Mouse (Mus musculus) central nervous system, embryonic 18 days (tissue): ENCODE results near the gene Sptssa. TPM values are rescaled to one million over a fixed set of nuclear protein-coding genes. Genes with fewer than 3 reads are reported as not detected.

Source experiments
- polyA plus RNA-seq: library from polyadenylated mRNA; depleted of rRNA; stranded (reverse); fragments of >200 nt; gene quantifications from 2 replicates; pipeline ENCODE4 v1.2.3, GENCODE M21; 2012; rRNA removed

Gene Sptssa
- polyA plus RNA-seq = 95.7 and 109 TPM in 2 replicates

GRCm38 (mm10) chr12:54656396-54657171, at the start of gene Sptssa:
Gene Sptssa, minus strand, starts transcription at chr12:54656573.

GRCm38 (mm10) chr12:54695511-54696241, 39.3 kb upstream of the Sptssa start, which contains the start of gene Eapp:
Gene Eapp, minus strand, starts transcription at chr12:54695897.

Other genes starting within 250 kb of the Sptssa start
- gene Eapp, start 39.3 kb upstream of the Sptssa start, polyA plus RNA-seq = 29.8 and 30.3 TPM in 2 replicates
- gene Snx6, start 139.1 kb upstream of the Sptssa start, polyA plus RNA-seq = 80.8 and 88.9 TPM in 2 replicates
- 73.4 and 78.8 TPM in 2 replicates for gene Cfl2, start 206.3 kb upstream of the Sptssa start, polyA plus RNA-seq